Mouse (Mus musculus): Measurements from ENCODE around the gene Nuak1. TPM values are rescaled to one million over a fixed set of nuclear protein-coding genes. Genes with fewer than 3 reads are reported as not detected.
A peak's percentile ranks its signal among the peaks of the same experiment; 100 is the strongest.
"Not testable (repeated sequence)": the region's sequence is repeated elsewhere in the genome, so short reads cannot be mapped to it uniquely, and the experiment has no call there.

Nuak1 gene
- polyA plus RNA-seq (2015; fragmentation: Nextera tagmentation; extraction: Ambion mirVana) = 3.1 TPM in 2 replicates

DNA sequence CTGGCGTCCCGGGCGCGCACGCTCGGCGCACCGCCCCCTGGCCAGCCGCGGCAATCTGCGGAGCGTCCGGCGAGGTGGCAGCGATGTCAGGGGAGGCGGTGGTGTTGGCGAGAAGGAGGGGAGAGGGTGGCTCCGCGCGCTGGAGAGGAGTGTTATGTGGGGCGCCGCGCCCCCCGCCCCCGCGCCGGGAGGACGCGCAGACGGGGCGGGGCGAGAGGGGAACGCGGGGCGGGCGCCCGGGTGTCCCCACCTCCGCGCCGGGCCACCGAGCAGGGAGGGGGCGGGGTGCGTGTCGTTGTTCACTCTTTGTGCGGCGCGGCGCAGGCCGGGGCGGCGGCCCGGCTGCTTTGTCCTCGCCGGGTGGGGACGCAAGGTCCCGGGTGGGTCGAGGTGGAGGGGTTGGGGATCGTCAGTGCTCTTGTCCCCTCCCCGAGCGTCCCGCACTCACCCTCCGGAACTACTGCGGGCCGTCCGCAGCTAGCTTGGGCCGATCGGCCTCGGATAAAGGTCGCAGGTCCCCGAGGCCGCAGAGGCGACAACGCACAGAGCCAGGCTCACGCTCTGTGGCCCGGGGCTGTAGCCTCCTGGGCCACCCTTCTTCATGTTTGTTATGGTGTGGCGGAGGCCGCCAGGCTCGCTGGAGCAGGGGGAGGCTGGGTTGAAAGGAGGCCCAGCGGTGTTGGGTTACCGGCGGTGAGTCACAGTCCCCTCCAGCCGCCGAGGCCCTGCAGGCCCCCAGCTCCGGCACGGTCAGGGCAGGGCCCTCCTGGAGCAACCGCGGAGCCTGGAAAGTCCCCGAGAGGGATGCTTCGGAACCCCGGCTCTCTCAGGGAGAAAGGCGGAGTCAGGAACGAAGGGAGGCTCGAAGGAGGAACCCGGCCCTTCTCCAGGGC, at the start of gene Nuak1:
TSS of gene Nuak1 (minus strand) at position 57 of the 893 bp plus-strand sequence.
- Histone ChIP-seq H3K4me2 (peak within 1 kb of the TSS; percentile 85), H3K4me3 (peak within 1 kb of the TSS; percentile 92), H3K27me3 (no peaks in the 10 kb centered on the region), H3K27ac (peak within 1 kb of the TSS; percentile 97), H3K36me3 (no peaks in the 10 kb centered on the region), H3K9ac (peak within 1 kb of the TSS; percentile 98), H3K9me3 (replicated peaks) (no peaks in the 10 kb centered on the region), H3K4me1 (replicated peaks) (peaks cover 39% of the 10 kb centered on the region)
- WGBS = under 1% methylated on average over 61 of the region's 94 CpGs
- ATAC-seq (replicated peaks; ENCODE audit: insufficient number of reproducible peaks, insufficient read depth, low FRiP score, low read depth) = peak; percentile 93

DNA sequence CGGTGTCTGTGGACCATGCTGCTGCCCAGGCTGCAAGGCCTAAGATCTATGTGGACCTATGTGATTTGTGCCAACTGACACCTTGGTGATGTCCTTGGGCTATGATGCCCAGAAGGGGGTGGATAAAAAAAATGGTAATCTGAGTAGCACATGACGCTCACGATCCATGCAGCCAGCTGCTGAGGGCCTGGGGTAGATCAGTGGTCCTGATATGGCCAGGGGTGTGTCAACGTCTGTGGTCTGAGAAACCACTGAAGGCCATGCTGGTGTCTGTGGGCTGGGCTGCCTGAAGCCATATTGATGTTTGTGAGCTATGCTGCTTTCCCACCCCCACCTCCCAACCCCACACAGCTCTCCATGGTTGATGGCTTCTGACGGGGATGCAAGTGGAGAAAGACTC, 49.7 kb upstream of the Nuak1 start:
- 80% methylated on average over 5 of the region's 5 CpGs for WGBS
- no peaks in the 10 kb centered on the region for H3K27me3 ChIP-seq
- no peak for ATAC-seq (replicated peaks; ENCODE audit: insufficient number of reproducible peaks, insufficient read depth, low FRiP score, low read depth)
- no peak overlapping the region for H3K9ac ChIP-seq
- H3K27ac ChIP-seq = no peak overlapping the region
- H3K4me2 ChIP-seq = no peak overlapping the region
- no peaks in the 10 kb centered on the region for H3K36me3 ChIP-seq
- H3K4me1 ChIP-seq (replicated peaks) = peaks cover 8% of the 10 kb centered on the region
- H3K9me3 ChIP-seq (replicated peaks) = no peaks in the 10 kb centered on the region
- H3K4me3 ChIP-seq = no peak overlapping the region

DNA sequence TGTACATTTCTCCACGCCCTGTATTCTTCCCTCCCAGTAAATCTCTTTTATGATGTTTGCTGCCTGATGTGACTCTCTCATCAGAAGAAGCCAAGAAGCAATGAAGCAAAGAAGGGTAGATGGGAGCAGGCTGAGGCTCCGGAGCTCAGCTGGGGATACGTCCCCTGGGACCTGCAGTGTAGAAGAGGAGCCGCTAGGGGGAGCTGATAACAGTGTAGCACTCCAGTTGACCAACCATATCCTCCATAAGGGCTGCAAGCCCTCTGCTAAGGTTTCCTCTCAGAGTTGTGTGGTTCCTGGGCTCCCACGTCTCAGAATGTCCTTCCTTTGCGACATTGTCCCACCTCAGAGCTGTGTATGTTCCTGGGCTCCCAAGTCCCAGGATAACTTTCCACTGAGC, 47.9 kb upstream of the Nuak1 start:
- Histone ChIP-seq H3K27ac (no peak overlapping the region), H3K4me3 (no peak overlapping the region), H3K9me3 (replicated peaks) (no peaks in the 10 kb centered on the region), H3K4me2 (no peak overlapping the region), H3K4me1 (replicated peaks) (no peaks in the 10 kb centered on the region), H3K27me3 (no peaks in the 10 kb centered on the region), H3K9ac (no peak overlapping the region), H3K36me3 (no peaks in the 10 kb centered on the region)
- ATAC-seq (replicated peaks; ENCODE audit: insufficient number of reproducible peaks, insufficient read depth, low FRiP score, low read depth) = no peak
- 38% methylated on average over 6 of the region's 6 CpGs for WGBS

DNA sequence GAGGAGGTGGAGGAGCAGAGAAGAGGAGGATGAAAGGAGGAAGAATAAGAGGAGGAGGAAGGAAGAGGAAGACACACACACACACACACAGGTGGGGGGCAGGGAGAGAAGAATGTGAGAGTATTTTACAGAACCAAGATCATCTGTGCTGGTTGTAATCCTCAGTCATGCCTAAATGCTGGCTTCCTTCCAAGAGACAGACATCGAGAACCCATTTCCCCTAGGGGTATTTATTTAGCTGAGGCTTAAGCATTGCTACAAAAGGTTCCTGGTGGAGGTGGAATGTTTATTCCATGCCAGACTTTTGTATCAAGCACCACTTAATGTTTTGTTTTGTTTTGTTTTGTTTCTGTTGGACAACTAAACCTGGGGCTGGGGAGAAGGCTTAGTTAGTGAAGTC, 44.3 kb upstream of the Nuak1 start:
- H3K9me3 ChIP-seq (replicated peaks) = no peaks in the 10 kb centered on the region
- ATAC-seq (replicated peaks; ENCODE audit: insufficient number of reproducible peaks, insufficient read depth, low FRiP score, low read depth) = no peak
- H3K9ac ChIP-seq = no peak overlapping the region
- H3K4me2 ChIP-seq = no peak overlapping the region
- H3K27me3 ChIP-seq = no peaks in the 10 kb centered on the region
- H3K36me3 ChIP-seq = no peaks in the 10 kb centered on the region
- no peak overlapping the region for H3K27ac ChIP-seq
- no peak overlapping the region for H3K4me3 ChIP-seq
- 41% methylated on average over 1 of the region's 1 CpGs for WGBS
- H3K4me1 ChIP-seq (replicated peaks) = peaks cover 10% of the 10 kb centered on the region

DNA sequence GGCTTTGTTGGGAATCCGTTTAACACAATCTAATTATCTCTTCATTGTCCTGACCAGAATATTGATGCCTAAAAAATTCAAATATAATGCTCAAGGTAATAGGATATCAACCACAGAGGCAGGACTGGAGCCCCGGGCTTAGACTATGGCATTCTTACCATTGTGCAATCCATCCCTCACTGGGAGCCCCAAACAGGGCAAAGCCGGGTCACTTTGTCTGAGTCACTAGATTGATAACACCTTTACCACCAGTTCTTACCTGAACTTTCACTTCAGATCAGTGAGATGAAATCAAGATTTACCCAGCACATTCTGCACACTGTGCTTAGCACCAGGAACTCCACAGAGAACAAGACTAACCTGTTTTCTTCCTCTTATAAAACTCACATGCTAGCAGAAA, 43.2 kb upstream of the Nuak1 start:
- H3K4me2 ChIP-seq = no peak overlapping the region
- peaks cover 10% of the 10 kb centered on the region for H3K4me1 ChIP-seq (replicated peaks)
- H3K4me3 ChIP-seq = no peak overlapping the region
- WGBS = 74% methylated on average over 3 of the region's 3 CpGs
- no peak overlapping the region for H3K9ac ChIP-seq
- no peaks in the 10 kb centered on the region for H3K27me3 ChIP-seq
- H3K36me3 ChIP-seq = no peaks in the 10 kb centered on the region
- H3K9me3 ChIP-seq (replicated peaks) = no peaks in the 10 kb centered on the region
- no peak overlapping the region for H3K27ac ChIP-seq
- ATAC-seq (replicated peaks; ENCODE audit: insufficient number of reproducible peaks, insufficient read depth, low FRiP score, low read depth) = no peak

DNA sequence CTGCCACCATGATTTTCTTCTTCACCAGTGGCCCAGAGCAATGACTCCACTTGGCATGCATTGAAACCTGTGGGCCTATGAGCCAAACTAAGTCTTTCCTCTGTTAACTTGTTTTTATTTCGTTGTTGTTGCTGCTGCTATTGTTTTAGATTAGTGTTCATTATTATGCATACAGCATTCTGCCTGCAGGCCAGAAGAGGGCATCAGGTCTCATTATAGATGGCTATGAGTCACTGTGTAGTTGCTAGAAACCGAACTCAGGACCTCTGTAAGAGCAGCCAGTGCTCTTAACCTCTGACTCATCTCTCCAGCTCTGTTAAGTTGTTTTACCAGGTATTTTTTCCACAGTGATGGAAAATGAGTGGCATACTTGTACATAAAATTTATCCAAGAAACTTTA, 42.7 kb upstream of the Nuak1 start:
- 84% methylated on average over 2 of the region's 2 CpGs for WGBS
- H3K27me3 ChIP-seq = no peaks in the 10 kb centered on the region
- H3K4me2 ChIP-seq = no peak overlapping the region
- no peak overlapping the region for H3K9ac ChIP-seq
- no peak for ATAC-seq (replicated peaks; ENCODE audit: insufficient number of reproducible peaks, insufficient read depth, low FRiP score, low read depth)
- H3K27ac ChIP-seq = no peak overlapping the region
- peaks cover 12% of the 10 kb centered on the region for H3K4me1 ChIP-seq (replicated peaks)
- no peaks in the 10 kb centered on the region for H3K36me3 ChIP-seq
- H3K4me3 ChIP-seq = no peak overlapping the region
- no peaks in the 10 kb centered on the region for H3K9me3 ChIP-seq (replicated peaks)

DNA sequence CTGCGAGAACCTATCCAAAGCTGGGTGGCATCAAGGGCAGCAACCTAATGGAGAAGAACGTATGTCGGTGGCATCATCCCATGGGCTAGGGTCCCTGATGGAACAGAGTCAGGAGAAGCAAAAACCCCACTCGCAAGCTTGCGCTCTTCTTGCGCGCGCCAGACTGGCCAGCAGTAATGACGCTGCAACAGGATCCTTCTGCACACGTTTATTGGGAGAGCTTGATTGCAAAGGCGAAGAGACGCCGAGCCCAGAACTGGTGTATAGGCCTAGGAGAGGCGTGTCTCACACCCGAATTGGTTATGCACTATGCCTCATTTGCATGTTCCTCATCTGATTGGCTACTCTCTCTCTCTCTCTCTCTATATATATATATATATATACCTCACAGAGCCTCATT, 42.0 kb upstream of the Nuak1 start:
- peaks cover 18% of the 10 kb centered on the region for H3K4me1 ChIP-seq (replicated peaks)
- ATAC-seq (replicated peaks; ENCODE audit: insufficient number of reproducible peaks, insufficient read depth, low FRiP score, low read depth); H3K27ac ChIP-seq; H3K27me3 ChIP-seq; H3K9me3 ChIP-seq (replicated peaks); H3K36me3 ChIP-seq; H3K4me3 ChIP-seq; H3K4me2 ChIP-seq; H3K9ac ChIP-seq: not testable (repeated sequence)
- WGBS = 92% methylated on average over 15 of the region's 15 CpGs

DNA sequence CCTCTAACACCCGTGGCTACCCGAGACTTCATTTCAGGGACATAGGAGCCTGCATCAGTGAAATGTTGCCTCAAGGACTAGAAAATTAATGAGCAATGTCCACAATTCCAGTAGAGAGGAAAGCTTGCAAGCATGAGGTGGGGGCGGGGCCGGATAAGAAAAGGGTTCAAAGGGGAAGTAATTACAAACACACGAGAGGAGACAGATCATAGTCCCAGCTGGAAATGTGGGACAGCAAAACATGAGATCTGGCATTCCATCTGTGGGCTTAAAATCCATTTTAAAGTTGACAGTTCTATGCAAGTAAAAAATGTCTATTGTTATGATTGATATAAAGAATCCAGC, 40.9 kb upstream of the Nuak1 start:
- Histone ChIP-seq H3K4me3 (no peak overlapping the region), H3K4me2 (peak overlapping the region; percentile 6; the same call in 1 of the 2 replicates), H3K27me3 (no peaks in the 10 kb centered on the region), H3K9ac (no peak overlapping the region), H3K4me1 (replicated peaks) (peaks cover 18% of the 10 kb centered on the region), H3K27ac (peak overlapping the region; percentile 86), H3K9me3 (replicated peaks) (no peaks in the 10 kb centered on the region), H3K36me3 (no peaks in the 10 kb centered on the region)
- no peak for ATAC-seq (replicated peaks; ENCODE audit: insufficient number of reproducible peaks, insufficient read depth, low FRiP score, low read depth)
- 63% methylated on average over 5 of the region's 5 CpGs for WGBS

DNA sequence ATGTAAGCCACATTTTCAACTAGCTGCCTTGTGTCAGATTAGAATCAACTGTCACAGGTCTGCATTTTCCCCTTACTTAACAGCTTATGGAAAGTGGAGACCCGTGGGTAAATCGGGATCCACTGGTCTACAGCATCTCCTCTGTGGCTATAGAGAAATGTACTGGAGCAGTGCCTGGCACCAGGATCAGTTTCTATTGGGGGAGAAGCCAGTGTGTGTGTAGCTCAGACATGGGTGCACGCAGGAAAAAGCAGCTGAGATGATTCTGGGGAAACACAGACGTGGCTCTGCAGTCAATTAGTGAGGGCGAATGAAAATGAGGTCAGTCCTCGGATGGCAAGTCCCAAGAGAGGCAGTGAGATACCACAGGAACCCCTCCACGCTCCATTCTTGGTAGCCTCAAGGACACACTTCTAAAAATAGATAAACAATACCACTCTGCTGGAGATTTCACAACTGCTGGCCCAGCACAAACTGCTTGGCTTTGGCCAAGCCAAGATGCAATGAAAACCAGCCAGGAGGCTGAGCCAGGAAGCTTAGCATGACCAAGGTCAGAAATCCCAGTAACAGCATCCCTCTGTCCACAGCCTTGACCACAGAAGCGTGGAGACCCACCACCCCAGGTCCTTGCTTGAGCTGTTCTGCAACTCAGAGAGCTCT, 40.4 kb upstream of the Nuak1 start:
- H3K9ac ChIP-seq = no peak overlapping the region
- H3K4me2 ChIP-seq = peak overlapping the region; percentile 6; the same call in 1 of the 2 replicates
- peaks cover 18% of the 10 kb centered on the region for H3K4me1 ChIP-seq (replicated peaks)
- no peak overlapping the region for H3K4me3 ChIP-seq
- peak overlapping the region; percentile 86 for H3K27ac ChIP-seq
- H3K9me3 ChIP-seq (replicated peaks) = no peaks in the 10 kb centered on the region
- 32% methylated on average over 8 of the region's 8 CpGs for WGBS
- no peaks in the 10 kb centered on the region for H3K27me3 ChIP-seq
- no peaks in the 10 kb centered on the region for H3K36me3 ChIP-seq
- 0 out of 2 replicates have a peak, but pooled peaks have one; percentile 40 for ATAC-seq (replicated peaks; ENCODE audit: insufficient number of reproducible peaks, insufficient read depth, low FRiP score, low read depth)

DNA sequence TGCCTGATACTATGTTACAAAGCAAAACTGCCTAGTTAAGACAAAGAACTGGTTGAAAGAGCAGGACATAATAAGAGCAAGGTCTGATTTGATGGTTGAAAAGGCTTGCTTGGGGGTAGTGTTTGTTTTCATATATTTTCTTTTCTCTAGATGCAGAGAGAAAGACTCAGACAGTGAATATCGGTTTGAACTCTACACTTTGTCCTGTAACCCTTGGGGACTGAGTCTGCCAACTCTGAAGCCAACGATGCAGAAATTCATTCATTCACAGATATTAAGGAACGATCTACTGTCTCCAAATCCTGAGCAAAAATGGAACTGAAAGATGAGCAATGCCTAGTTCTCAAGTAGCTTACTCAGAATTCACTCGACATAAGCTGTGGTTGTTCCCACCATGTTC, 39.7 kb upstream of the Nuak1 start:
- no peak overlapping the region for H3K9ac ChIP-seq
- no peak overlapping the region for H3K27ac ChIP-seq
- H3K36me3 ChIP-seq = no peaks in the 10 kb centered on the region
- no peaks in the 10 kb centered on the region for H3K27me3 ChIP-seq
- H3K4me2 ChIP-seq = no peak overlapping the region
- no peak overlapping the region for H3K4me3 ChIP-seq
- H3K4me1 ChIP-seq (replicated peaks) = peaks cover 18% of the 10 kb centered on the region
- 84% methylated on average over 4 of the region's 4 CpGs for WGBS
- H3K9me3 ChIP-seq (replicated peaks) = no peaks in the 10 kb centered on the region
- no peak for ATAC-seq (replicated peaks; ENCODE audit: insufficient number of reproducible peaks, insufficient read depth, low FRiP score, low read depth)

DNA sequence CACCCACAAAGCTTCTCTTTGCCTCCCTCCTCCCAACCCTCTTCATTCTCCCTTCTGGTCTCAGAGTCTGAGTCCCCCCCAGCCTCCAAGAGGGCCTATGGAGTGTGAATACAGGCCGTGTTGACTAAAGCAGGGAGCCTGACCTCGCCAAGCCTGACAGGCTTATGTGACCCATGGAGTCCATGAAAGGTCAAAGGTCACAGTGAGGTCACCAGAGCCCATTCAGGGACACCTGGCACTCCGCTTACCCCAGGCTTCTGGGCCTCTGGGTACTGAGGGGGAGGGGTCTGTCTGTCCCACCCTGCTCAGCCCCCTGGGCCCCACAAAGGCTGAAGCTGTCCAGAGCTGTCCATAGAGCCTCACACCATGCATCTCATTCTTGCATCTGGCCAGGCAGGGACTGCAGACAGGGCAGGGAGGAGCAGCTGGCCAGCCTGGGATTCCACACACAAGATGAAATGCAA, 37.2 kb upstream of the Nuak1 start:
- Histone ChIP-seq H3K4me2 (no peak overlapping the region), H3K9ac (no peak overlapping the region), H3K4me3 (no peak overlapping the region), H3K9me3 (replicated peaks) (no peaks in the 10 kb centered on the region), H3K4me1 (replicated peaks) (peaks cover 18% of the 10 kb centered on the region), H3K36me3 (no peaks in the 10 kb centered on the region), H3K27ac (no peak overlapping the region), H3K27me3 (no peaks in the 10 kb centered on the region)
- WGBS = 35% methylated on average over 3 of the region's 3 CpGs
- no peak for ATAC-seq (replicated peaks; ENCODE audit: insufficient number of reproducible peaks, insufficient read depth, low FRiP score, low read depth)
